Mouse (Mus musculus) kidney, postnatal 14 days (tissue): ENCODE measurements around the gene Ntm.

Experiments used
- DNase-seq: peaks from one replicate; pipeline ENCODE4 v3.0.0; 2022; ENCODE audit warnings: mixed read lengths

The Ntm gene

DNA sequence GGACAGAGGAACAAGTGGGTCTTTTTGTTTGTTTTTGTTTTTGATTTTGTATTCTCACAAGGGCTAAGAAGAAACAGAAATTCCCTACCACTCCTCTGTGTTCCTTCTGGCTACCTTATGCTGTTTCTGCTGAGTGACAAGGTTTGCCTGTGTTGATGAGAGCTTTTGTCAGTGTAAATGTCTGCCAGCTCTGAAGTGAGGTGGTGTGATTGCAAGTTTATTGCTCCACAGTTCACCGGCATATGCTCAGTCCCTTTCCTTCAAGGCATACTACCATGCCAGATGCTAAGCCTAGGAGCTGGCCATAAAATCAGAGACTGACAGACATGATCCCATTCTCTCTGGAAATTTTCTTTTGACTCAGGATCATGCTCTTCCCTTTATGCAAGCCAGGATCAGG is 993.5 kb downstream of the Ntm start:
- DNase-seq, result no peak
